Mouse (Mus musculus) C2C12 (cell line): ENCODE data around the gene Cdh4. TPM values are rescaled to one million over a fixed set of nuclear protein-coding genes. Genes with fewer than 3 reads are reported as not detected.

ENCODE experiments used
- H3K27me3 ChIP-seq: one replicate; pipeline ENCODE4 v1.6.1; 2011; ENCODE audit not compliant: control insufficient read depth, insufficient read depth, insufficient read length
- H3K36me3 ChIP-seq: one replicate; pipeline ENCODE4 v1.6.1; 2011; ENCODE audit not compliant: control insufficient read depth, insufficient read depth
- H3K4me3 ChIP-seq: one replicate; pipeline ENCODE4 v1.5.1; 2011; ENCODE audit warnings: mild to moderate bottlenecking, control low read depth; ENCODE audit not compliant: poor library complexity, insufficient read depth, severe bottlenecking
- H3K79me2 ChIP-seq: one replicate; pipeline ENCODE4 v1.6.1; 2011; ENCODE audit not compliant: control insufficient read depth, insufficient read depth
- H3K79me3 ChIP-seq: one replicate; pipeline ENCODE4 v1.6.1; 2011; ENCODE audit warnings: low read depth, control low read depth
- H3ac ChIP-seq: one replicate; pipeline ENCODE3; 2011; ENCODE audit warnings: low read depth; ENCODE audit not compliant: control insufficient read depth, insufficient read length
- CEBPB ChIP-seq: IDR thresholded peaks from one replicate; pipeline ENCODE4 v1.6.1; 2011; ENCODE audit warnings: low read depth, mild to moderate bottlenecking, control low read depth, moderate library complexity
- CTCF ChIP-seq: IDR thresholded peaks from one replicate; pipeline ENCODE4 v1.5.1; 2011; ENCODE audit not compliant: control insufficient read depth, insufficient read depth, insufficient read length
- FOSL1 ChIP-seq: IDR thresholded peaks from one replicate; pipeline ENCODE4 v1.8.0; 2011; ENCODE audit warnings: mild to moderate bottlenecking, low read length; ENCODE audit not compliant: poor library complexity, insufficient read depth, severe bottlenecking
- MAX ChIP-seq: IDR thresholded peaks from one replicate; pipeline ENCODE4 v1.6.1; 2011; ENCODE audit warnings: mild to moderate bottlenecking, control low read depth
- MYOD1 ChIP-seq: IDR thresholded peaks from one replicate; pipeline ENCODE4 v1.6.1; 2011; ENCODE audit warnings: low read depth; ENCODE audit not compliant: control insufficient read depth, insufficient read length
- MYOG ChIP-seq: IDR thresholded peaks from one replicate; pipeline ENCODE4 v1.6.1; 2011; ENCODE audit not compliant: control insufficient read depth, insufficient read length; ENCODE audit errors: extremely low read depth
- USF1 ChIP-seq: IDR thresholded peaks from one replicate; pipeline ENCODE4 v1.6.1; 2011; ENCODE audit warnings: low read depth, mild to moderate bottlenecking, control low read depth, moderate library complexity
- polyA plus RNA-seq: library from polyadenylated mRNA; unstranded; fragments of >200 nt; fragmentation: generic; extraction: Trizol; gene quantifications from one replicate; pipeline ENCODE4 v1.2.1, GENCODE M21; 2012; ENCODE audit warnings: missing spikeins

Cdh4 gene
- polyA plus RNA-seq, 1 experiment: not detected

GRCm38 (mm10) chr2:179742419-179742818, 300.2 kb downstream of the Cdh4 start:
- H3K36me3 ChIP-seq: no peaks in the 10 kb centered on the region
- H3K79me2 ChIP-seq: no peaks in the 10 kb centered on the region
- H3ac ChIP-seq: no peak overlapping the region
- no peak for TF ChIP-seq MYOG
- no peak for TF ChIP-seq FOSL1
- no peak for TF ChIP-seq MYOD1
- no peak for TF ChIP-seq CEBPB
- TF ChIP-seq MAX: no peak
- TF ChIP-seq CTCF: no peak
- TF ChIP-seq USF1: no peak
- no peak overlapping the region for H3K4me3 ChIP-seq
- no peaks in the 10 kb centered on the region for H3K27me3 ChIP-seq
- no peaks in the 10 kb centered on the region for H3K79me3 ChIP-seq

GRCm38 (mm10) chr2:179742828-179743227, 300.6 kb downstream of the Cdh4 start:
- Histone ChIP-seq H3K27me3 (no peaks in the 10 kb centered on the region), H3K79me3 (no peaks in the 10 kb centered on the region), H3K79me2 (no peaks in the 10 kb centered on the region), H3K36me3 (no peaks in the 10 kb centered on the region), H3ac (no peak overlapping the region), H3K4me3 (no peak overlapping the region)
- TF ChIP-seq CTCF (no peak), CEBPB (no peak), USF1 (no peak), MYOD1 (no peak), FOSL1 (no peak), MYOG (no peak), MAX (no peak)

- no peak overlapping the region for H3K4me3 ChIP-seq
- H3K79me3 ChIP-seq: no peaks in the 10 kb centered on the region
- no peaks in the 10 kb centered on the region for H3K36me3 ChIP-seq
- H3ac ChIP-seq: no peak overlapping the region
- H3K27me3 ChIP-seq: no peaks in the 10 kb centered on the region
- no peak for TF ChIP-seq CTCF
- TF ChIP-seq USF1: no peak
- TF ChIP-seq MAX: no peak
- no peak for TF ChIP-seq MYOG
- TF ChIP-seq CEBPB: no peak
- no peak for TF ChIP-seq FOSL1
- TF ChIP-seq MYOD1: no peak
- no peaks in the 10 kb centered on the region for H3K79me2 ChIP-seq
Observed at GRCm38 (mm10) chr2:179746491-179746890, 304.3 kb downstream of the Cdh4 start.

- no peaks in the 10 kb centered on the region for H3K79me3 ChIP-seq
- no peaks in the 10 kb centered on the region for H3K27me3 ChIP-seq
- H3ac ChIP-seq: no peak overlapping the region
- H3K4me3 ChIP-seq: no peak overlapping the region
- H3K79me2 ChIP-seq: no peaks in the 10 kb centered on the region
- no peaks in the 10 kb centered on the region for H3K36me3 ChIP-seq
- no peak for TF ChIP-seq MAX
- no peak for TF ChIP-seq CTCF
- no peak for TF ChIP-seq MYOG
- TF ChIP-seq MYOD1: no peak
- no peak for TF ChIP-seq CEBPB
- no peak for TF ChIP-seq USF1
- no peak for TF ChIP-seq FOSL1
Observed at GRCm38 (mm10) chr2:179749399-179749798, 307.2 kb downstream of the Cdh4 start.

GRCm38 (mm10) chr2:179753811-179754210, 311.6 kb downstream of the Cdh4 start:
- TF ChIP-seq CTCF (no peak), CEBPB (no peak), USF1 (no peak), FOSL1 (no peak), MYOG (no peak), MYOD1 (no peak), MAX (no peak)
- no peak overlapping the region for H3K4me3 ChIP-seq

GRCm38 (mm10) chr2:179754776-179755175, 312.5 kb downstream of the Cdh4 start:
- TF ChIP-seq FOSL1: no peak
- TF ChIP-seq MAX: no peak
- no peak for TF ChIP-seq USF1
- no peak for TF ChIP-seq CTCF
- no peak for TF ChIP-seq MYOD1
- no peak for TF ChIP-seq CEBPB
- no peak for TF ChIP-seq MYOG
- Histone ChIP-seq H3K27me3 (no peaks in the 10 kb centered on the region), H3K4me3 (no peak overlapping the region), H3ac (no peak overlapping the region), H3K79me2 (no peaks in the 10 kb centered on the region), H3K36me3 (no peaks in the 10 kb centered on the region), H3K79me3 (no peaks in the 10 kb centered on the region)

More at GRCm38 (mm10) chr2:179753811-179754210, 311.6 kb downstream of the Cdh4 start:
- Histone ChIP-seq H3K36me3 (no peaks in the 10 kb centered on the region), H3K27me3 (no peaks in the 10 kb centered on the region), H3K79me3 (no peaks in the 10 kb centered on the region), H3ac (no peak overlapping the region), H3K79me2 (no peaks in the 10 kb centered on the region)
